Mouse (Mus musculus) liver, postnatal 0 days (tissue): ENCODE measurements around the gene Ppm1b.

Source experiments
- CTCF ChIP-seq: sonication (generic); IDR thresholded peaks from 2 replicates; pipeline ENCODE4 v1.5.1; 2016; ENCODE audit warnings: antibody characterized with exemption, low read depth
- EP300 ChIP-seq: IDR thresholded peaks from 2 replicates; pipeline ENCODE4 v1.6.1; 2016; ENCODE audit warnings: antibody characterized with exemption, low read depth, mild to moderate bottlenecking

GRCm38 (mm10) chr17:85018344-85018743, 61.8 kb downstream of the Ppm1b start:
- TF ChIP-seq EP300 (no peak), CTCF (no peak)
